Mouse (Mus musculus) limb, embryonic 11.5 days (tissue): ENCODE measurements around the gene Epn1. TPM values are rescaled to one million over a fixed set of nuclear protein-coding genes. Genes with fewer than 3 reads are reported as not detected.
A peak's percentile ranks its signal among the peaks of the same experiment; 100 is the strongest.
"Not testable (repeated sequence)": the region's sequence is repeated elsewhere in the genome, so short reads cannot be mapped to it uniquely, and the experiment has no call there.

Experiments used
- ATAC-seq: fragments of 200-750 bp; cut with Nextera tagmentation; 2 replicates; pipeline ENCODE4 v1.8.0; 2017; ENCODE audit warnings: low read depth; ENCODE audit not compliant: insufficient number of reproducible peaks, low FRiP score, low TSS enrichment
- DNase-seq: peaks from one replicate; pipeline ENCODE4 v3.0.0-alpha.2; 2015; ENCODE audit warnings: low spot score
- H3K27ac ChIP-seq: fragments of 300-500 bp; sonication (generic); replicated peaks from 2 replicates; pipeline ENCODE4 v1.5.1; 2014; ENCODE audit warnings: low read depth, mild to moderate bottlenecking, low read length
- H3K27me3 ChIP-seq: fragments of 300-500 bp; sonication (generic); 2 replicates; pipeline ENCODE4 v1.6.1; 2014; ENCODE audit warnings: mild to moderate bottlenecking, low read length, mixed read lengths; ENCODE audit not compliant: control insufficient read depth, insufficient read depth
- H3K36me3 ChIP-seq: fragments of 300-500 bp; sonication (generic); 2 replicates; pipeline ENCODE4 v1.6.1; 2014; ENCODE audit warnings: mild to moderate bottlenecking, low read length, moderate library complexity, mixed read lengths; ENCODE audit not compliant: control insufficient read depth, insufficient read depth
- H3K4me1 ChIP-seq: fragments of 300-500 bp; sonication (generic); 2 replicates; pipeline ENCODE4 v1.6.1; 2014; ENCODE audit warnings: low read length, mixed read lengths; ENCODE audit not compliant: control insufficient read depth, insufficient read depth
- H3K4me2 ChIP-seq: fragments of 300-500 bp; sonication (generic); 2 replicates; pipeline ENCODE4 v1.6.1; 2014; ENCODE audit warnings: low read depth, mild to moderate bottlenecking, moderate library complexity; ENCODE audit not compliant: severe bottlenecking
- H3K4me3 ChIP-seq: fragments of 300-500 bp; sonication (generic); 2 replicates; pipeline ENCODE4 v1.5.1; 2014; ENCODE audit warnings: low read depth, low read length
- H3K9ac ChIP-seq: fragments of 300-500 bp; sonication (generic); 2 replicates; pipeline ENCODE4 v1.6.1; 2014; ENCODE audit warnings: mild to moderate bottlenecking, low read length
- H3K9me3 ChIP-seq: fragments of 300-500 bp; sonication (generic); 2 replicates; pipeline ENCODE4 v1.6.1; 2016; ENCODE audit warnings: low read length; ENCODE audit not compliant: control insufficient read depth
- WGBS: fragments of 180-500 bp; shearing (Covaris S2); extraction: QIAGEN DNeasy Blood & Tissue Kit; methylation state at CpG from one replicate; pipeline ENCODE4 v1.1.7; 2014; 5-methylcytosine and 5-hydroxymethylcytosine counted together
- polyA plus RNA-seq: library from polyadenylated mRNA; unstranded; fragments of >200 nt; fragmentation: Nextera tagmentation; extraction: Ambion mirVana; gene quantifications from 2 replicates; pipeline ENCODE4 v1.2.1, GENCODE M21; 2014

Epn1 gene
- polyA plus RNA-seq, 1 experiment from 2014 or later: 62.2 TPM

- peaks cover 3% of the 10 kb centered on the region; the same call in 1 of the 2 replicates for H3K36me3 ChIP-seq
- ATAC-seq (peak; percentile 68), DNase-seq (peak; percentile 94)
- peak within 1 kb of the TSS; percentile 85 for H3K9ac ChIP-seq
- WGBS: under 1% methylated on average over 62 of the region's 65 CpGs
- peak within 1 kb of the TSS; percentile 72 for H3K4me3 ChIP-seq
- peak within 1 kb of the TSS; percentile 95 for H3K27ac ChIP-seq
- H3K9me3 ChIP-seq: peaks cover 5% of the 10 kb centered on the region; the same call in 1 of the 2 replicates
- H3K4me1 ChIP-seq: peaks cover 8% of the 10 kb centered on the region
- H3K4me2 ChIP-seq: peak within 1 kb of the TSS; percentile 98
- peaks cover 13% of the 10 kb centered on the region for H3K27me3 ChIP-seq
Observed at GRCm38 (mm10) chr7:5061774-5062359, 18.2 kb upstream of the Epn1 start, which contains the start of gene U2af2. Gene U2af2 (plus strand): TSS chr7:5062143.

DNA sequence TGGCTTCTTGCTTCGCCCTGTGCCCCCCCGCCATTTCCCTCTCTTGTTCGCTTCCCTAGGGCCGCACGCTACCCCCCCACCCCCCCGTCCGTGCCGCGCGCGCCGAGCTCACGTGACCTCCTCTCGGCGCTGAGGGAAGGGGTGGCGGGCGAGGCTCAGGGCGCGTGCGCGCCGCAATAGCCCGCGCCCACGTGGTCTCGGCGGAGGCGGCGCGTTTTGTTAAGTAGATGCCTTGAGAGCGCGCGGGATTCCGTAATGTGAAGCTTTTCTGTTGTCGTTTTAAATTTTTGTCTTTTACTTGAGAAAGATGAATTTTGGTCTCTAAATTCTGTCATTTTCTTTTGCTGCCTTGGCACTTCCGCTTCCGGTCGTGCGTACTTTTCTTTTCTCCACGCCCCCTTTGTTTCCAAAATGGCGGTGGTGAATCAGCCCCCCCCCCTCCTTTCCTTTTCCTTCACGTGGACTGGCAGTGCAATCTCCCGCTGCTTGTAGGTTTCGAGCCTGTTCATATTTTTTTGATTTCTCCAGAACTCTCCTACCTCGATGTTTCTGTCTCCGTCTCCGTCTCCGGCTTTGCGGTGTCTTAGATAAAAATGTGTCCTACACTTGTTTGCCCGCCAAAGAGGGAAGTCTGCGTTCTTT lies 17.6 kb upstream of the Epn1 start:
- peaks cover 8% of the 10 kb centered on the region for H3K4me1 ChIP-seq
- WGBS: under 1% methylated on average over 42 of the region's 51 CpGs

GRCm38 (mm10) chr7:5064886-5065285 lies 15.1 kb upstream of the Epn1 start:
- Histone ChIP-seq H3K9me3 (no peaks in the 10 kb centered on the region), H3K4me2 (no peak overlapping the region), H3K9ac (no peak overlapping the region), H3K27ac (no peak overlapping the region), H3K4me3 (no peak overlapping the region), H3K36me3 (peaks cover 15% of the 10 kb centered on the region), H3K27me3 (no peaks in the 10 kb centered on the region), H3K4me1 (peaks cover 7% of the 10 kb centered on the region)
- WGBS: 96% methylated on average over 6 of the region's 6 CpGs
- no peak for ATAC-seq
- no peak for DNase-seq

More for the DNA sequence above, 17.6 kb upstream of the Epn1 start:
- peak overlapping the region; percentile 98 for H3K4me2 ChIP-seq
- ATAC-seq (peak; percentile 23), DNase-seq (peak; percentile 85)
- H3K27me3 ChIP-seq: peaks cover 7% of the 10 kb centered on the region
- H3K27ac ChIP-seq: peak overlapping the region; percentile 95
- peak overlapping the region; percentile 76 for H3K9ac ChIP-seq
- H3K9me3 ChIP-seq: peaks cover 1% of the 10 kb centered on the region; the same call in 1 of the 2 replicates
- H3K4me3 ChIP-seq: peak overlapping the region; percentile 72
- H3K36me3 ChIP-seq: peaks cover 5% of the 10 kb centered on the region; the same call in 1 of the 2 replicates

DNA sequence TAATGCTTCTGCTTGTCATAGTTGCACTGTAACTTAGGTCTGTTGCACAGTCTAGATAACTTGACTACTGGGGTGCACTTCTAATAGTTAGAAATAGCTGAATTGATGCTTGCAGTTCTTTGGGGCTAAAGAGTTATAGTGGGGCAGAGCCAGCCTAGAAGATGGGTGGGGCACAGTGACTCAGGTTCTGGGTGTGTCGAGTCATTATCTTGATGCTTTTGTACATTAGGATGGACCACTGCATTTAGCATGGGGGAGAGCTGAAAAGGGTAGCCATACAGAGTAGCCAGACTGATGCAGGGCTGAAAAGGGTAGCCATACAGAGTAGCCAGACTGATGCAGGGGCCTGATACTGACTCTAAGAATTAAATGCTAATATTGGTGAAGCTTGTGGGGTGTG lies 6.4 kb upstream of the Epn1 start:
- H3K4me1 ChIP-seq: no peaks in the 10 kb centered on the region
- H3K9ac ChIP-seq: no peak overlapping the region
- no peak overlapping the region for H3K27ac ChIP-seq
- no peaks in the 10 kb centered on the region for H3K9me3 ChIP-seq
- H3K27me3 ChIP-seq: no peaks in the 10 kb centered on the region
- WGBS: 96% methylated on average over 1 of the region's 1 CpGs
- no peak overlapping the region for H3K4me2 ChIP-seq
- ATAC-seq (no peak), DNase-seq (no peak)
- H3K36me3 ChIP-seq: peaks cover 30% of the 10 kb centered on the region
- H3K4me3 ChIP-seq: no peak overlapping the region

DNA sequence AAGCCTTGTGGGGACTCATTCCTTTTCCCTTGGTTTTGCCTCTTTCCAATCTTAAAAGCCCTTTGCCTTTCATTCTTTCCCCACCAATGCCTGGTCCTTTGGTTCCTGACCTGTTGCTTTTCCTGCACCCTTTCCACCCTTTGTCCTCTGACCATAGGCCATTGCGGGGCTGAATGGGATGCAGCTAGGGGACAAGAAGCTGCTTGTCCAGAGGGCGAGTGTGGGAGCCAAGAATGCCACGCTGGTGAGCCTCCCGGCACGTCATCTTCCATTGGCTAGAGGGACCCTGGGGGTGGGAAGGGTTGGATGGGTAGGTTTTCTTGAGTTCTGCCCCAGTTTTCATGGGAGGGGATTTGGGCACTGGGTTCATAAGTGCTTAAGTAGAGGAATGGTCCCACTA lies 5.1 kb upstream of the Epn1 start:
- H3K27ac ChIP-seq: no peak overlapping the region
- H3K9me3 ChIP-seq: no peaks in the 10 kb centered on the region
- DNase-seq (no peak), ATAC-seq (no peak)
- peaks cover 32% of the 10 kb centered on the region for H3K36me3 ChIP-seq
- no peaks in the 10 kb centered on the region for H3K4me1 ChIP-seq
- H3K9ac ChIP-seq: no peak overlapping the region
- no peak overlapping the region for H3K4me3 ChIP-seq
- no peaks in the 10 kb centered on the region for H3K27me3 ChIP-seq
- WGBS: 97% methylated on average over 5 of the region's 5 CpGs
- no peak overlapping the region for H3K4me2 ChIP-seq

- DNase-seq (no peak), ATAC-seq (no peak)
- Histone ChIP-seq H3K9me3 (no peaks in the 10 kb centered on the region), H3K4me3 (no peak overlapping the region), H3K4me2 (no peak overlapping the region), H3K27me3 (no peaks in the 10 kb centered on the region), H3K27ac (no peak overlapping the region), H3K9ac (no peak overlapping the region), H3K36me3 (peaks cover 24% of the 10 kb centered on the region), H3K4me1 (no peaks in the 10 kb centered on the region)
- WGBS: 84% methylated on average over 2 of the region's 2 CpGs
Observed at GRCm38 (mm10) chr7:5076931-5077330, 3.1 kb upstream of the Epn1 start.

DNA sequence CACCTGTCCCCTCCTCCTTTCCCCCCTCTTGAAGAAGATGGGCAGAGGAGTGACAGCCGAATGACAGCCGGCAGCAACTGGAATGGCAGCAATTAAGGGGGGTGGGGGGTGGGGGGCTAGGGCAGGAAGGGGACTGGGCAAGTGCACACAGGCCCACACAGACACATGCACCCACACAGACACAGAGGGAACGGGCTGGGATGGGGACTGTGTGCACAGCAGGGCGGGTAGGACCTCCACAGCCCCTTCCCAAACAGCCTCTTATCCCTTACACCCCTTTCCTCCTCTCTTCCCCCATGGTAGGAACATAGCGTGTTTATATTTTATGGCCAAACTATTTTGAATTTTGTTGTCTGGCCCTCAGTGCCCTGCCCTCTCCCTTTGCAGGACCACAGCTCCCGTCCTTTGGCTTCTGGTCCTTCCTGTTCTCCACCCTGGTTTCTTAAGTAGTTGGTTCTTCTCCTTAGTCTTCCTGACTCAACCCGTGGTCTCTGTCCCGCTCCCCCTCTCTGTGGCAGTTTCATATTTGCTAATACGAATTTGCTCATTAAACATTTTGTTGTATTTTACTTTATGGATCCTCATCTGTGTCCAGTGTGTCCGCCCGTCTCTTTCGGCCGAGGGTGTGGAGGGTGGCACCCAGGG lies 548 bp upstream of the Epn1 start:
- Histone ChIP-seq H3K36me3 (peaks cover 22% of the 10 kb centered on the region), H3K4me3 (peak overlapping the region; percentile 96), H3K4me2 (peak overlapping the region; percentile 37; the same call in 1 of the 2 replicates), H3K27ac (peak overlapping the region; percentile 84; the same call in 1 of the 2 replicates)
- H3K4me1 ChIP-seq, H3K27me3 ChIP-seq, DNase-seq, H3K9ac ChIP-seq, H3K9me3 ChIP-seq: not testable (repeated sequence)
- peak; percentile 24 for ATAC-seq
- 48% methylated on average over 9 of the region's 13 CpGs for WGBS

DNA sequence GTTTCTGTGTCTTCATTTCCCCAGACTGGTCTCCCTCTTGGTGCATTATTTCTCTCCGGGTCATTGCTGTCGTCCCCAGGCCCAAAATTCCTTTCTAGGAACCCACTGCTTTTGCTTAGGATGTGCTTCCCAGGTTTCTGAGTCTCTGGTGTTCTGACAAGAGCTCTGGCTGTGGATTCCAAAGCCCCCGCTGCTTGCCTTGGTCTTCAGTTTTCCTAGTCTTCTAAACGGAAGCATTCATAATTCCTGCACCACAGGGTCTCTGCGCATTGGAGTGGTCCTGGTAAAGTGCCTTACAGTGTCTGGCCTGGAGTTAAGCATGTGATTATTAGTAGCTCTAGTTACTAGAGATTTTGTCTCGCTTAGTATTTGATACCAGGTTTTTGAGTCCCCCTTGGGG lies 780 bp downstream of the Epn1 start:
- Histone ChIP-seq H3K4me2 (peak overlapping the region; percentile 37), H3K27ac (no peak overlapping the region), H3K36me3 (peaks cover 18% of the 10 kb centered on the region), H3K27me3 (no peaks in the 10 kb centered on the region), H3K9ac (peak overlapping the region; percentile 92), H3K9me3 (no peaks in the 10 kb centered on the region), H3K4me3 (peak overlapping the region; percentile 96), H3K4me1 (no peaks in the 10 kb centered on the region)
- 20% methylated on average over 6 of the region's 6 CpGs for WGBS
- no peak for ATAC-seq
- DNase-seq: peak; percentile 33
